Mouse (Mus musculus) heart, postnatal 0 days (tissue): ENCODE data around the gene Pfpl.

Experiments
- CTCF ChIP-seq: IDR thresholded peaks from 2 replicates; pipeline ENCODE4 v1.5.1; 2016; ENCODE audit warnings: antibody characterized with exemption, control low read depth, low read depth
- EP300 ChIP-seq: IDR thresholded peaks from 2 replicates; pipeline ENCODE4 v1.6.1; 2016; ENCODE audit warnings: antibody characterized with exemption, low read depth

DNA sequence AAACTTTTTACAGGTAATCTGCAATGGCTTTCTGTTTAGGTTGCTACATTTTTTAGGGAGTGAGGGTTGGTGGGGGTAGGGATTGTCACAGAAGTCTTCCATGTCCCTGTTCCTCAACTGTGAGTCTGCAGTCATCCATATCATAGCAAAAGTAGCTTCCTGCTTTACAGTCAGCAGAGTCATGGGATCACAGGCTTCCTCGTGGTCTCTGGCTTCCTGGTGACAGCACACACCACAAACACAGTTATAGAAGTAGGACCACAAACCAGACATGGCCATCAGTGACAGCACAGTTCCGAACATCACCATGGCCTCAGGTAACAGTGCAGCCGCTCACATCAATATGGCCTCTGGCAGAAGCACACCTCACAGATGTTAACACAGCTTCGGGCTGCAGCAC is 14.9 kb downstream of the Pfpl start:
- no peak for TF ChIP-seq CTCF
- no peak for TF ChIP-seq EP300
